Mouse (Mus musculus): ENCODE results near the gene Rnf149. TPM values are rescaled to one million over a fixed set of nuclear protein-coding genes. Genes with fewer than 3 reads are reported as not detected.

Gene Rnf149
- 17.3 and 18.2 TPM in 2 replicates for polyA plus RNA-seq (2012; rRNA removed)

DNA sequence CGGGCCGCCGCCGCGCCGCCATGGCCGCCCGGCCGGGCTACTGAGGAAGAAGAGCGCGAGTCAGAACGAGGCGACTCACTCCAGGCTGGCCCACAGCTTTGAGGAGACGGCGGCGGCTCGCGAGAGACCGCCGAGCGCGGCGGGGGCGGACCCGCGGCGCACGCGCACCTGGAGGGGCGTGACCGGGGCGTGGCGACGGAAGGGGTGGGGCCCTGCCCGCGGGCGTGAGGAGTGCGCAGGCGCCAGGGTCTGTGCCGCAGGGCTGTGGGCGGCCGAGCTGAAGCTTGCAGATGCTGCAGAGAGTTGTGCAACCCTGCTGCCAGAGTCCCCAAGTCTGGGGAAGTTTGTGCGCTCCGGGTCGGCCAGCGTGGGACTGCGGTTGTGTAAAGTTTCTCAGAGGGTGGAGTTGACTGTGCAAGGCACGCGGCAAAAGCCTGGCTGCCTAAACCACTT is at the start of gene Rnf149:
TSS of gene Rnf149 (minus strand) at position 153 of the 453 bp plus-strand sequence.
- H3K4me1 ChIP-seq (ENCODE audit: control insufficient read depth, insufficient read depth, low read length), result peaks cover 2% of the 10 kb centered on the region; the same call in 1 of the 2 replicates
- peak; percentile 59; the same call in 1 of the 2 replicates for TF ChIP-seq POLR2A (IDR thresholded peaks at IDR 0.05; ENCODE audit: borderline replicate concordance, extremely low read depth, low read depth, low read length)
- TF ChIP-seq CTCF (IDR thresholded peaks at IDR 0.05; ENCODE audit: insufficient read depth, low read length), result no peak
- 1% methylated on average over 49 of the region's 49 CpGs for WGBS
- DNase-seq, result peak; percentile 97
- H3K4me3 ChIP-seq (replicated peaks; ENCODE audit: extremely low read depth, low read depth, low read length), result peak within 1 kb of the TSS; percentile 88

DNA sequence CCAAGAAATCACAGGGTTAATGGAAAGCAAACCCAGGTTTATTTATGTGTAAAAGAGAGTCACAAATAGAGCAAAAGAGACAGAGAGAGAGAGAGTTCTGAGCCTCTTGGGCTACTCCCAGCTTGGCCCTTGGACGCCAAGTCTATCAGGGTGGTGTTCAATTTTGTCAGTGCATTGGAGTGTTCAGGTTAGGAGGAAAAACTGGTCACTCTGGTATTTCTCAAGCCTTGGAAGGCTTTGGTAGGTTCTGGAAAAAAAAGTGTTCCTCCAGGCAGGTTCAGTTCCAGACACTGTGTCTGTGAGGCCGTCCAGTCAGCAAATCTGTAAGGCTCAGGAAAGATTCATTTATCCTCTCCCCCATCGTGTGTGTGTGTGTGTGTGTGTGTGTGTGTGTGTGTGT is 48.3 kb upstream of the Rnf149 start:
- no peak for TF ChIP-seq CTCF (IDR thresholded peaks at IDR 0.05; ENCODE audit: insufficient read depth, low read length)
- TF ChIP-seq POLR2A (IDR thresholded peaks at IDR 0.05; ENCODE audit: borderline replicate concordance, extremely low read depth, low read depth, low read length), result no peak
- 52% methylated on average over 3 of the region's 3 CpGs for WGBS
- H3K4me1 ChIP-seq (ENCODE audit: control insufficient read depth, insufficient read depth, low read length), result no peaks in the 10 kb centered on the region
- H3K4me3 ChIP-seq (replicated peaks; ENCODE audit: extremely low read depth, low read depth, low read length), result no peak overlapping the region
- DNase-seq, result no peak

DNA sequence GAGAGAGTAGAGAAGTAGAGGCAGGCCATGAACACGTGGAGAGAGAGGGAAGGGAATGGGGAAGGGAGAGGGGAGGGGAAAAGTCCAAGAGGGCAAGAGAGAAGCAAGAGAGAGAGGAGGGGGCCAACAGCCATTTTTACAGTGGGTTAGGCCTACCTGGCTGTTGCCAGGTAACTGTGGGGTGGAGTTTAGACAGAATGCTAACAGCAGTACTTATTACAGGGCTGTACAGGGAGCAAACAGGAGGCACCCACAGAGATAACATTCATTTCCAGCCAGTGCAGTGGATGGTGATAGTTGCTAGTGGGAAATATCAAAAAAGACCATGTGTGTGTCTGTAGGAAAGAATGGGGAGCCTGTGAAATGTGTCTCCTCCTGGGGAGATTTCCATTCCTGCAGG is 46.5 kb upstream of the Rnf149 start:
- Histone ChIP-seq H3K4me1 (ENCODE audit: control insufficient read depth, insufficient read depth, low read length) (no peaks in the 10 kb centered on the region), H3K4me3 (replicated peaks; ENCODE audit: extremely low read depth, low read depth, low read length) (no peak overlapping the region)
- no peak for DNase-seq
- 27% methylated on average over 1 of the region's 1 CpGs for WGBS
- no peak for TF ChIP-seq POLR2A (IDR thresholded peaks at IDR 0.05; ENCODE audit: borderline replicate concordance, extremely low read depth, low read depth, low read length)
- no peak for TF ChIP-seq CTCF (IDR thresholded peaks at IDR 0.05; ENCODE audit: insufficient read depth, low read length)

DNA sequence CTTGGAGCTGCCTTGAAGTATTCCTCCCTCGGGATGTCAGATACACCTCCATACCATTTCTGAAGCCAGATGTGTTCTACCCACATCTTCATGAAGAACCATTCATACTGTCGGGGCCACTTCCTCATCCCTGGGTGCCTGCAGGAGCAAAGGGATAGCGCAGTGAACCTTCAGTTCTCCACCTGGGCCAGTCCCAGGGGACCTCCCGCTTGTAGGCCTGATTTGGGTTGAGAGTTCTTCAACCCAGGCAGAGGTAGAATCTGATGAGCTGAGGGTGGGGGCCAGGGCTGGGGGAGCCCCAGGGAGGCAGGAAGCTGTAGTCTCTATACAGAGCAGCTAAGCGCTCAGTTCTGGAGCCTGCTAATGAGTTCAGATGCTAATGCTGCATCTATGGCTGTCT is 45.9 kb upstream of the Rnf149 start:
- H3K4me1 ChIP-seq (ENCODE audit: control insufficient read depth, insufficient read depth, low read length), result no peaks in the 10 kb centered on the region
- no peak overlapping the region for H3K4me3 ChIP-seq (replicated peaks; ENCODE audit: extremely low read depth, low read depth, low read length)
- TF ChIP-seq POLR2A (IDR thresholded peaks at IDR 0.05; ENCODE audit: borderline replicate concordance, extremely low read depth, low read depth, low read length) (no peak), CTCF (IDR thresholded peaks at IDR 0.05; ENCODE audit: insufficient read depth, low read length) (no peak)
- DNase-seq, result no peak
- 91% methylated on average over 5 of the region's 5 CpGs for WGBS

DNA sequence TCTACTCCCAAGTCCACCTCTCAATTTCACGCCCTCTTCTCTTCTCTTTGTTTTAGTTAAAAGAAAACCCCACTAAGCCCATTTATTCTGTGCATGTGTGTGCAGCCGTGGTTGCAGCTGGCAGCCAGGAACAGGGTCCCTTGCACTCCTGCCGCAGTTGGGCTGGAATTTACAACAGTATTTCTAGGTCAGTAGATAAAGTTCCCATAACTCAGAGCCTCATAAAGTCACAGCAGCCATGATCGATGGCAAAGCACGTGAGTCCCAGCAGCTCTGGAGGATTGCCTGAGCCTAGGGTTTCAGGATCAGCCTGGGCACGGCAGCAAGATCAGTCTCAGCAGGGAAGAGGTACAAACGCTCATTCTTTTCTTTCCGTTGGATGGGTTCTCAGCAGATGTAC is 41.3 kb upstream of the Rnf149 start:
- 55% methylated on average over 8 of the region's 8 CpGs for WGBS
- TF ChIP-seq POLR2A (IDR thresholded peaks at IDR 0.05; ENCODE audit: borderline replicate concordance, extremely low read depth, low read depth, low read length), result no peak
- no peak for TF ChIP-seq CTCF (IDR thresholded peaks at IDR 0.05; ENCODE audit: insufficient read depth, low read length)
- no peak for DNase-seq
- H3K4me1 ChIP-seq (ENCODE audit: control insufficient read depth, insufficient read depth, low read length), result no peaks in the 10 kb centered on the region
- no peak overlapping the region for H3K4me3 ChIP-seq (replicated peaks; ENCODE audit: extremely low read depth, low read depth, low read length)

DNA sequence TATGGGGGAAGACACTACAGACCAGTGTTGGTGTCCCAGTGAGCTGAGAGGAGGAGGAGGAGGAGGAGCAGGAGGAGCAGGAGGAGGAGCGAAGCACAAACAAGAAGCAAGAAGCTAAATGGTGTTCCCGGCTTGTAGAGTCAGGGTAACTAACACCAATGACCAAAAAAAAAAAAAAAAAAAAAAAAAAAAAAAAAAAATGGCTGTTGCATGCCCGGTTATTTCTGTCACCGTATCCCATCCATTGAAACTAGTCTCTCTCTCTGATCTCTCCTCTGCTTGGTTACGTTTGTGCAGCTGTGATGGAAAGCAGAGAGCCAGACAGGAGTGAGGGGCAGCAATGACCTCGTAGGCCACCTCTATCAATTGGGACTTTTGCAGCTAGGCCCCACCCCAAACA is 38.3 kb upstream of the Rnf149 start:
- TF ChIP-seq POLR2A (IDR thresholded peaks at IDR 0.05; ENCODE audit: borderline replicate concordance, extremely low read depth, low read depth, low read length) (no peak), CTCF (IDR thresholded peaks at IDR 0.05; ENCODE audit: insufficient read depth, low read length) (no peak)
- H3K4me3 ChIP-seq (replicated peaks; ENCODE audit: extremely low read depth, low read depth, low read length), result no peak overlapping the region
- whole genome bisulfite sequencing, result 67% methylated on average over 6 of the region's 6 CpGs
- DNase-seq, result no peak
- H3K4me1 ChIP-seq (ENCODE audit: control insufficient read depth, insufficient read depth, low read length), result no peaks in the 10 kb centered on the region

DNA sequence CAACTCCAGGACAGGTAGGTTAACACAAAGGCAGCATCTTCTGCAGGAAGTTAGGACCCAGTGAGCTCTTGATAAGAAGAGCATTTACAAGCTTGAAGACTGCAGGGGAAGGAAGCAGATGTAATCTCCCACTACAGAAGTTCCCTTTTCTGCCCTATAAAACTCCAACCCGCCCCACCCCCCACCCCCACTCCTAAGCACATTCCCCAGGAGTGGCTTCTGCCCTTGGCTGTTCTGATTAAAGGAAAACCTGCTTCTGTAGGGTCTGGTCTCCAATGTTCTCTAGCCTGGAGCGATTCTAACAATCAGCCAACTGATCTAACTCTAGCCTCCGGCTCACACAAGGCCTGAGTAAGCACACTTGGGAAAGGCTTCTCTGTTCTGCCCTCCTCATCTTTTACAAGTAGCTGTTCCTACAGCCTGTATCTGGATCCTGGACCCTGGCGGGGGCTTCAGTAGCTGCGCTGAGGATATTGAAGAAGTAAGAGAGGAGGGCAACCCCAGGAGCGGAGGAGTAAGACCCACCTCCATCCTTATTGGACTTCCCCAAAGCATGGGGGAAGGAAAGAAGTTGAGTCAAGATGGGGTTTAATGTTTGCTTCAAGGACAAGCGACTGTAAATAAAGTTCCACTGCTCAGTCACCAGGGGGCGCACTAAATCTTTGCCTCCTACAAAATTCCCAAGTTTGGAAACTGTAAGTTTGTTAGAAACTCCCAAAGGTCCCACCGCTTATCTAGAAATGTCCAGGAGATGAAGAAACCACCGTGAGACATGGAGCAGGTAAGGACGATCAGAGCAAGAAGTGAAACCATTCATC is 37.5 kb upstream of the Rnf149 start:
- peak; percentile 49 for DNase-seq
- WGBS, result 19% methylated on average over 11 of the region's 11 CpGs
- no peak for TF ChIP-seq POLR2A (IDR thresholded peaks at IDR 0.05; ENCODE audit: borderline replicate concordance, extremely low read depth, low read depth, low read length)
- TF ChIP-seq CTCF (IDR thresholded peaks at IDR 0.05; ENCODE audit: insufficient read depth, low read length), result peak; percentile 7; the same call in 1 of the 2 replicates

DNA sequence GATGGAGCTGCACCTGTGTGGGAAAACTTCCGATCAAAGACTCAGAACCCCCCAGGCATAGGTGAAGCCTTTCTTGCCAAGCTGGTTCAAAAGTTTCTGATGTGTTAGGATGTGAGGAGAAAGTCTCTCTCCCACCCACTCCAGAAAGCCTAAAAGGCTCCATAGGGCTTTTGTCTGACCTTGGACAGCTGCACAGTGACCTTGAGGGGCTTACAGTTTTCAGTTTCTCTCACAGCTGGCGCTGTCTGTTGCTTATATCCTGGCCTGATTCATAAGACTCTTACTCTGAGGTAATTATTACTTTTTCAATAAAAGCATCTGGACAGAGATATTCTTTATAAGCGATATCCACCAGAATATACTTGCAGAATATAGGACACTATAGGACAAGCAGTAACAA is 35.9 kb upstream of the Rnf149 start:
- no peak for DNase-seq
- WGBS, result 88% methylated on average over 3 of the region's 3 CpGs
- no peak overlapping the region for H3K4me3 ChIP-seq (replicated peaks; ENCODE audit: extremely low read depth, low read depth, low read length)
- H3K4me1 ChIP-seq (ENCODE audit: control insufficient read depth, insufficient read depth, low read length), result peaks cover 5% of the 10 kb centered on the region
- TF ChIP-seq POLR2A (IDR thresholded peaks at IDR 0.05; ENCODE audit: borderline replicate concordance, extremely low read depth, low read depth, low read length), result no peak
- TF ChIP-seq CTCF (IDR thresholded peaks at IDR 0.05; ENCODE audit: insufficient read depth, low read length), result no peak

More for the DNA sequence above, 37.5 kb upstream of the Rnf149 start:
- Histone ChIP-seq H3K4me1 (ENCODE audit: control insufficient read depth, insufficient read depth, low read length) (no peaks in the 10 kb centered on the region), H3K4me3 (replicated peaks; ENCODE audit: extremely low read depth, low read depth, low read length) (no peak overlapping the region)

DNA sequence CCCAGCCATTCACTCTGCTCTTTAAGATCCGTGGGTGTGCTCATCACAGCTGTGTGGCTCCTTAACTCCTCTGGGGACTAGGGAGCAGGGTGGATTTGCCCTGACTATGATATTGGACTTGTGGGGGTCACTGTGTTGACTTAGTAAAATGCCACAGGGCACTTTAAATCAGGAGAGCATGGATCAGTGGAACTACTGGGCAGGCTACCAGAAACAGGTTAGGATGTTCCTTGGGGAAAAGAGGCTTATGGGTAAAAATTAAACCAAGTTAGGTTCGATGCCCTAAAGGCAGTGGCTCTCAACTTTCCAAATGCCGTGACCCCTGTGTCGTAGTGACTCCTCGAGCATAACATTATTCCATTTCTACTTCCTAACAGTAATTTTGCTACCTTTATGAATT is 35.3 kb upstream of the Rnf149 start:
- WGBS, result 77% methylated on average over 5 of the region's 5 CpGs
- Histone ChIP-seq H3K4me1 (ENCODE audit: control insufficient read depth, insufficient read depth, low read length) (peaks cover 5% of the 10 kb centered on the region), H3K4me3 (replicated peaks; ENCODE audit: extremely low read depth, low read depth, low read length) (no peak overlapping the region)
- no peak for DNase-seq
- TF ChIP-seq CTCF (IDR thresholded peaks at IDR 0.05; ENCODE audit: insufficient read depth, low read length), result no peak
- no peak for TF ChIP-seq POLR2A (IDR thresholded peaks at IDR 0.05; ENCODE audit: borderline replicate concordance, extremely low read depth, low read depth, low read length)

DNA sequence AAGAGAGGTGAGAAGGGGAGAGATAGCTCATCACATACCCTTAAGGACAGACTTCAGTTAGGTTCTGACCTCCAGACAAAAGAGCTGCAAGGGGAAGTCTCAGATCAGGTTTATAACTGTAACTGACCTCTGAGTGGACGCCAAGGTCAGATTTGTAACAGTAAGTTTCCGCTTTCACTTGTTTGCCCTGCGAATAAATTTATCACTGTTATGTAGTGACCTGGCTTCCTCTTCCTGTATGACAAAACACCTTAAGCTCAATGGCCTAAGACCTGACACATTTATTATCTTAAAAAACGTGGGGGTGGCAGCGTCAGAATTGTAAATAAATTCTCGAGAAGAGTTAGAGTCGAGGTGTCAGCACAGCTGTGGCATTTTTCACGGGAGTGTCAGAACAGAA is 31.3 kb upstream of the Rnf149 start:
- DNase-seq, result no peak
- 28% methylated on average over 8 of the region's 8 CpGs for WGBS
- Histone ChIP-seq H3K4me1 (ENCODE audit: control insufficient read depth, insufficient read depth, low read length) (peaks cover 5% of the 10 kb centered on the region), H3K4me3 (replicated peaks; ENCODE audit: extremely low read depth, low read depth, low read length) (no peak overlapping the region)
- TF ChIP-seq POLR2A (IDR thresholded peaks at IDR 0.05; ENCODE audit: borderline replicate concordance, extremely low read depth, low read depth, low read length), result no peak
- TF ChIP-seq CTCF (IDR thresholded peaks at IDR 0.05; ENCODE audit: insufficient read depth, low read length), result no peak

Data from lung, adult 2 months (tissue).